Mouse (Mus musculus): ENCODE results near the gene A430033K04Rik.

Gene A430033K04Rik

DNA sequence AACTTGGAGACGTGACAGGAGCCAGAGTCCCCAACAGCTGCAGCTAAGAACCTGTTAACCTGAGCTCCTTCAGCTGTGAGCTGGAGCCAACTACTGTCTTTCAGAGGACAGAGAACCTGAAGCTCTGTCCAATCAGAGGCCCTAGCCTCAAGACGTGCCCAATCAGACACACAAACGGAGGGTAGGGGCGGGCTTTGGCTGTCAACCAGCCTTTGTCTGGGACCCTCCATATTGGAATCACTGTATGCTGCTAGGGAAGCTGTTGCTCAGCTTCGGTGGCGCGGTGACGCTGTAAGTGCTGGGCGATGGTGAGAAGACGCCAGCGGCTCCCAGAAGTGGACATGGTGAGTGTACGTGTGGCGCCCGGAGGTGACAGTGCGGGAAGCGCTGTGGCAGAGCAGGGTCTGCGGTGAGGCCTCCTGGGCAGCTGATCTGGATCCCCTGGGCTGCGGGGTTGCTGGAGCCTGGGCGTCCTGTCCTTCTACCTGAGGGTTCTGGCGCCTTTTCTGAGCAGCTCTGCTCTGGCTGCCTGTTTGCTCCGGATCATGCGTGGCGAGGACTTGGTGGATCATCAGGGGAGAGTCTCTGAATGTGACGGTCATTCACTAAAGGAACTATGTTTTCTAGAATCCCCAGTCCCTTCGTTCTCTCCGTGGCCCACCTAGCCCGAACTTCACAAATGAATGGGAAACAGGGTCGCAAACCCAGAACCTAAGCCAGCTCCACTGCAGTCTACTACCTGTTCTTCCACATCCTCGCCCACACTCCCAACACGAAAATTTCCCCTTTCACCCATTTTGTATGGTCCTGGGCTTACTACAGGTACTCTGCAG lies at the start of gene A430033K04Rik:
Gene A430033K04Rik (plus strand): TSS at position 215 of the 833 bp plus-strand sequence.
- DNase-seq, result peak; percentile 95

DNA sequence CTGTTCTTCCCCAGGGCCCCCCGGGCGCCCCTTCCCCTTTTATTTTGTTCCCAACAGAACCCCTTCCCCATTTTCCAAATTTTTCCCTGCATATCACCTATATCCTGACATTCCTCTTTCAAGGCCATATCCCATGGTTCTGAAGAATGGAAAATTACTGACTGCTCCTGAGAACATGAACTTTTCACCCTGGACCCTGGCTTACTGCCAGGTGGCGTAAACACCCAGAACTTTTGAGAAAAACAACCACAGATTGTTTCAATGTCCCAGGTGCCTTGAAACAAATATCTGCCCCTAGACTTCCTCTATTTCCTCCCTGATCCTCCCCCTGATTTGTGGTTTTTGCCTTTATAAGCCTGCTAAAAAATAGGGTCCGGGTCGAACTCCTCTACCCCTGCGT lies 35.3 kb upstream of the A430033K04Rik start:
- no peak for DNase-seq

DNA sequence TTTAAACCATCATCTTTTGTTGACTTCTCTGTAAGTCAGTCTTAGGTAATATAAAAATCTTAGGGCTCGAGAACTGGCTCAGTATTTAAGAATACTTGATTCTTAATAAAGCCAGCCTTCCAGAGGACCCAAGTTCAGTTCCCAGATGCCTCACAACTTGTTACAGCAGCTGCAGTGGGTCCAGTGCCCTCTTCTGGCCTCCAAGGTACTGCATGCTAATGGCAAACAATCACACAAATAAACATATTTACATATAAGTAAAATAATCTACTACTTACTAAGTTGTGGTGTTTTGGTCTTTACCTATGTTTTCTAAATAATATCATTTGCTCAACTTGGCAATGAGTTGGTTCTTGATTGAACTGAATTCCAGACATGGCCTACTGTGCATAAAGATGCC lies 4.3 kb upstream of the A430033K04Rik start:
- DNase-seq, result no peak

GRCm38 (mm10) chr5:138619211-138620128 lies 3.2 kb upstream of the A430033K04Rik start, which contains the start of gene Zfp68:
Gene Zfp68, minus strand, starts transcription at chr5:138619761.
- DNase-seq, result peak; percentile 96

- no peak for DNase-seq
Observed at GRCm38 (mm10) chr5:138620836-138621235, 1.8 kb upstream of the A430033K04Rik start.

- DNase-seq, result no peak
Observed at GRCm38 (mm10) chr5:138623478-138623875, 818 bp downstream of the A430033K04Rik start.

DNA sequence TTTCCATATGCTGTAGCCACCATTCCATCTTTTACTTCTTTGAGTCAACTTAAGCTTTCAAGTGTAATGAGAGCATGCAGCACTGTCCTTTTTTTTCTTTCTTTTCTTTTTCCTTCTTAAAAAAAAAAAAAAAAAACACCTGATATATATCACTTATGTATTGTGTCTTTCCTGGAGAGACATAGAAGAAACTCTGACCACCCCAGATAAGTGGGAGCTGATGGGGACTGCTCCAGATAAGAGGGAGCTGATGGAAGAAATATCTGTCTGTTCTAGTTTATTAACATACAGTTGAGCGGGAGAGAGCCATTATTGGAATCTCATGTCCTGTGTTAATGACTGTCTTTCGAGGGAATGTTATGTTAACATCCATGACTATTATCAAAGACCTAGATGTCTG lies 13.8 kb downstream of the A430033K04Rik start:
- no peak for DNase-seq

DNA sequence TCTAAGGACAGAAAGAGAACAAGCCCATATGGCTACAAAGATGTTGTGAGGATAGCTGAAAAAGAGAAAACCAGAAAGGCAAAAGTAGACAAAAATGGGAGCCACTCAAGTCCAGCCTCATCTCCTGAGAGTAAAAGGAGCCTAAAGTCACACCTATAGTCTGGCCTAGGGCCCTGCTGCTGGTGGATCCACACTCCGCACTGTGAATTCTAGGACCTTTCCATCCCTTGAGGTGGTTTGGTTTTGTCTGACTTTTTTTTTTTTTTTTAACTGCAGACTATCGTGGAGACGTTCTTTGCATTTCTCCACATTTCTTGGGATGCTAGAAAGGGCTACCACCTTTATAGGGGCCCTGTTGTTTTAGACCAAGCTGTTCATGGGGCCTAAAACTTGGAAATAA lies 18.4 kb downstream of the A430033K04Rik start:
- DNase-seq, result no peak

DNA sequence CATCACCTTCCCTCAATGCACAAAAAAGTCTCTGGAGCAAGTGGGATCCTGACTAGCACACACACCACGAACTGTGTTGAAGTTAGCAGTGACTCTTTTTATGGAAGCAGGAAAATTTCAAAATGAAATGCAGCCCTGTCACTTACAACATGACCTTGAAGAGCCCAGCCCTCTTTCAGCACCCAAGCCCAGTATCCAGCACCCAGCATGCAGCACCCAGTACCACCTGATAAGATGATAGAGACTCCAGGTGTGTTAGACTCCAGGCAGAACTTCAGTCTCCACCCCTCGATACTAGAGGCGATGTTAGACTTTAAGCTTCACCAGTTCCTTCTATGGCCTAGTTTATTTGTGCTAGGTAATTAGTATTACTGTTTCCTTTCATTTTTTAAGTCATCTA lies 19.1 kb downstream of the A430033K04Rik start:
- DNase-seq, result no peak

DNA sequence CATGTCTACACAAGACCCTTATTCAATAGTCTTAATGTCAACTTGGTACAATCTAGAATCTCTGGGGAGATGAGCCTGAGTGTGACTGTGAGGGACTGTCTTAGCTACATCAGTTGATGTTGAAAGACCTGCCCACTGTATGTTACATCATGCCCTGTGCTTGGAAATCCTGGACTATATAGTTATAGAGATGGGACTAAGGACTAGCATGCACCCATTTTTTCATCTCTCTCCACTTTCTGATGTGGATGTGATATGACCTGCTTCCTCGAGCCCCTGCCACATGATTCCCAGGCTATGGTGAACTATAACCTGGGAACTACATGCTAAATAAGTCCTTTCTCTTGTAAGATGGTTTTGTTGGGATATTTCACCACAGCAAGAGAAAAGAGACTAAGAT lies 30.3 kb downstream of the A430033K04Rik start:
- no peak for DNase-seq

DNA sequence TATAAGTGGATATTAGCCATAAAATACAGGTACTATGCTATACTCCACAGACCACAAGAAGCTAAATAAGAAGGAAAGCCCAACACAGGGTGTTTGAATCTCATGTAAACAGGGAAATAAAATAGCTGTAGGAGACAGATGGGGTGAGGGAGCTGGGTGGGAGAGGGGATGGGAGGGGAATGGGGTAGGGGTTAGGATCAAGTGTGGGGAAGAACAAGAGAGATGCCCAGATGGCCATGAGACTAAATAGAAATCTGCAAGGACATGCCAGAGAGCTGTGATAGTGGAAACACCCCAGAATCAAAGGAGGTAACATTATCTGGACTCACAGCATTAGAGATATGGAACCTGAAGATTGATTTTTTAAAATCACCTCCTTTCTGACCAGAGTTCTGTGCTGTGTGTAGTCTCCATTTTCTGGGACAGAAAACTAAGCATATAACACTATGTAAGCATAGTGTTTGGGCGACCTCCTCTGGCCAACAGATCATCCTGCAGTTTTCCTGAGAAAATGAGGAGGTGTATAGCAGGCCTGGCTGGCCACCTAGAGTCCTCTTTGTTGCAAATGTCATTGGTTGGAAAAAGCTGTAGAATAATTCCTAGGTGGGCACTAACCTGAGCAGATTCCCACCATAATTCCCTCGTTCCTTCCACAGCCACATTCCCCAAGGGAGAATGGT lies 34.0 kb downstream of the A430033K04Rik start:
- DNase-seq, result peak; percentile 54

GRCm38 (mm10) chr5:138657407-138657806 lies 34.7 kb downstream of the A430033K04Rik start:
- DNase-seq, result no peak

DNA sequence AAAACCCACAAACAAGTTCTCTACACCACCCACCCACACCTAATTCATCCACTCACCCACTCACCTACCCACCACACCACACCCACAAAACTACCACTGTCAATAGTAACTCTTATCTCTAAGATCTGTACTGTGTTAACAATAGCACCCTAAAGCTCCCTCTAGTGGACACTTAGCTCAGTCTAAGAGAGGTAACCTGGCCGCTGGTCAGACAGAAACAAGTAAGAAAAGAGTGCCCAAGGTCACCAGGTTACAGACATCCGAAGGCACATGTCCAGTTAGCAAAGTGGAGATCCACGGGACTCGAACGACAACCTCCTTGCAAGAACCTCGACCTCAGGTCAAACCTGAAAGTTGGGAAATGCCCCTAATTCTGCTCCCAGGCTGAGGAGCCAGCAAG lies 35.2 kb downstream of the A430033K04Rik start:
- peak; percentile 41 for DNase-seq

- DNase-seq, result peak; percentile 47
Observed at GRCm38 (mm10) chr5:138658922-138659321, 36.3 kb downstream of the A430033K04Rik start.

- no peak for DNase-seq
Observed at GRCm38 (mm10) chr5:138683023-138683766, 60.5 kb downstream of the A430033K04Rik start.

GRCm38 (mm10) chr5:138683821-138684220 lies 61.2 kb downstream of the A430033K04Rik start:
- no peak for DNase-seq

DNA sequence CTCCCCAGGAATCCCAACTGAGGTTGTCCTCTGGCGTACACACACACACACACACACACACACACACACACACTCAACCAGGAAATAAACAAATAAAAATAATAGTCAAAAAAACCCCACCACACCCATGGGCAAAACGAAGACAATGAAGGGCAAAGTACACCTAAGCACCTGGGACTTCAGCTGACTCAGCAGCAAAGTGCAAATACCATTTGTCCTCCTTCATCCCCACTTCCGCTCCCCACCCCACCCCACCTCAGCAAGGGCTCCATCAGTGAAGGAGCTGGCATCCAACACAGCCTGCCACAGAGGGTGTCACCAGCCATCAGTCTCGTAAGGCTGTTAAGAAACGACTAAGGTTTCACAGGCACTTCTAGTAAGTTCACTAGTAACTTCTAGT lies 64.8 kb downstream of the A430033K04Rik start:
- DNase-seq, result no peak

DNA sequence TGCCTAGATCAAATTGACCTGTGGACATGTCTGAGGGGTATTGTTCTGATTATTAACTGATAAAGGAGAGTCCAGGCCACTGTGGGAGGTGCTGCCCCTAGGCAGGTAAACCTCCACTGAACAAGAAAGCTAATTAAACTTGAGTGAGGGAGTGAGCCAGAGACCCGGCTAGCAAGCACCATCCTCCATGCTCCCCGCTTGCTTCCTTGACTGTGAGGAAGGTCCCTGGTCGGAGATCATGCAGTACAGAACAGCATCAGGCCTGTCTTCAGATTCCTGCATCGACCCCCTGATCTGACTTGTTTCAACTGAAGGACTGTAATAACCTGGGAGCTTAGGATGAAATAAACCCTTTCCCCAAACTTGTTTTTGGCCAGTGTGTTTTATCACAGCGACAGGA lies 66.6 kb downstream of the A430033K04Rik start:
- no peak for DNase-seq

DNA sequence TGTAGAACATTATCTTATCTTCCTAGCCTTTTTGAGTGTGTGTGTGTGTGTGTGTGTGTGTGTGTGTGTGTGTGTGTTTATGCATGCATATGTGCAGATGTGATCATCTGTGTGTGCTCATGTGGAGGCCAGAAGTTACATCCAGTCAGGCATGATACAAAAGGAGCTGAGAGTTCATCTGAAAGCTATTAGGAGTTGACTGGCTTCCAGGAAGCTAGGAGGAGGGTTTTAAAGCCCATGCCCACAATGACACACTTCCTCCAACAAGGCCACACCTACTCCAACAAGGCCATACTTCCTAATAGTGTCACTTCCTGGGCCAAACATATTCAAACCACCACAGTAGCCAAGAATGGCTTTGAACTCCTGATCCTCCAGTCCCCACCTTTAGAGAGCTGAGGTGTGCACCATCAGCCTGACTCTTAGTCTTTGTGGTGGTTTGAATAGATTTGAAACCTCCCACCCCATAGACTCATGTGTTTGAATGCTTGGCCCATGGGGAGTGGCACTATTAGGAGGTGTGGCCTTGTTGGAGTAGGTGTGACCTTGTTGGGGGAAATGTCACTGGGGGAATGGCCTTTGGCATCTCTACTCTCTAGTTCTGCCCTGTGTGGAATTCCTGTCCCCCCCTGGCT lies 70.4 kb downstream of the A430033K04Rik start:
- no peak for DNase-seq

- DNase-seq, result no peak
Observed at GRCm38 (mm10) chr5:138694036-138694435, 71.4 kb downstream of the A430033K04Rik start.

DNA sequence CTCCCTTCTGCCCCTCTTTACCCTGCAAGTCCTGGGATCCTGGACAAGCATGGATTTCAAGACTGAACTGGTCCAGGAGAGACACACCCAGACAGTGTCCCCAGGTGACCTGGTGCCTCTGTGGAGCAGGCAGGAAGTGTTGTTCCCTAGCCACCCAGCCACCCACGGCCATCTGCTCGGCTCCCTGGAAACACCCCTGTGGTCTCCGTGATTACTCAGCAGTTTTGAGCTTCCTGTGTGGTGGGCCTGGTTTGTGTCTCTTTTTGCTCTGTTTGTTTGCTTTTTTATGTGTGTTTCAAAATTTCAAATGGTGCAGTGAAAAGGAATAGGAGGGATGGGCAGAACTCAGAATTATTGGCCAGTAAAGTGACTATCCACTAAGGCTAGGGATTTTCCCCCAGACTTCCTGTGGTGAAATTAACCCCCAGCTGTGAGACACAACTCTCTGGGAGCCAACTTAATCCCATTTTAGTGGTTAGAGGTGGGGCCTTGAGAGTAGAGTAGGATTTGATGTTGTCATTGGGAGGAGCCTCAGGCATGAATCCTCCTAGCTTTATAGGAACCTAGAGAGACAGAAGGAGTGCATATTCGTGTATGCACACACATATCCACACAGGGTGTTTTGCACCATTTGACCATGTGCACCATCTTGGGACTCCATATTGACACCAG lies 72.0 kb downstream of the A430033K04Rik start:
- DNase-seq, result peak; percentile 51

Data from right cerebral cortex, adult 18-20 months (tissue).